In the genomic region with DNA sequence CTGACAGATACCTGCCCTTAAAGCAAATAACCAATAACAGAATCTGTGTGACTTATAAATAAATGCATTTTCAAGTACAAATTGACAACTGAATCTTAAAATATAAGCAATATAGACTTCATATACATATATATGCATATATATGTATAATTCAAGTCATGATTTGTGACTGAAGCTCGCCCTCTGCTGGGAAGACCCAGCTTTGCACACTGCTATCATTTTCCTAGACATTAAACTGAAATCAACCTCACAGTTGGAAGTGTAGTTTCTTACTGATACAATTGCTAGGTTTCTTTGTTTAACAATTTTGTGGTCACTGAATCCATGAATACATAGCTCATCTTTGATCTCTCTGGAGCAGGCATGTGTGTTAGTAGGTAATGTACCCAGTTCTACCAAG, we compare ENCODE assay signal across 10 mouse cellular contexts. TPM values are rescaled to one million over a fixed set of nuclear protein-coding genes. Genes with fewer than 3 reads are reported as not detected.
DNase-seq lines count a peak whose midpoint lies in the region; ATAC-seq and TF ChIP-seq lines count a peak whose summit lies in the region.
"Had no signal": no experiment of that assay in that cellular context is flagged by ENCODE, and none has a peak within 500 bp of the region (broad histone marks: within the 10 kb centered on the region; RNA-seq: fewer than 3 reads in every experiment).

No protein-coding gene starts in this region.

- no peak overlapping the region for H3K4me2 ChIP-seq in hindbrain, embryonic 13.5 days
- H3K4me2 ChIP-seq in liver, embryonic 14.5 days (ENCODE audit: low read depth) = no peak overlapping the region
- H3K4me2 ChIP-seq: embryonic facial prominence, embryonic 12.5 days had no signal

- no peaks in the 10 kb centered on the region for H3K36me3 ChIP-seq in hindbrain, embryonic 10.5 days
- no peaks in the 10 kb centered on the region for H3K36me3 ChIP-seq in hindbrain, embryonic 13.5 days
- no peaks in the 10 kb centered on the region for H3K36me3 ChIP-seq in liver, embryonic 14.5 days (replicated peaks; ENCODE audit: control insufficient read depth, insufficient read depth, low read depth)
- H3K36me3 ChIP-seq: embryonic facial prominence, embryonic 12.5 days had no signal

- WGBS in hindbrain, embryonic 10.5 days = 8% methylated on average over 1 of the region's 1 CpGs
- 3% methylated on average over 1 of the region's 1 CpGs for WGBS in hindbrain, embryonic 13.5 days
- 0% methylated on average over 1 of the region's 1 CpGs for WGBS in liver, embryonic 14.5 days (ENCODE audit: insufficient replicate concordance)

- no peak overlapping the region for H3K27ac ChIP-seq in hindbrain, embryonic 10.5 days
- no peak overlapping the region for H3K27ac ChIP-seq in hindbrain, embryonic 13.5 days
- no peak overlapping the region for H3K27ac ChIP-seq in liver, embryonic 14.5 days
- H3K27ac ChIP-seq: embryonic facial prominence, embryonic 12.5 days had no signal

- H3K9me3 ChIP-seq in hindbrain, embryonic 10.5 days = no peaks in the 10 kb centered on the region
- no peaks in the 10 kb centered on the region for H3K9me3 ChIP-seq in hindbrain, embryonic 13.5 days
- H3K9me3 ChIP-seq in liver, embryonic 14.5 days (ENCODE audit: control insufficient read depth, low read length) = no peaks in the 10 kb centered on the region
- H3K9me3 ChIP-seq: embryonic facial prominence, embryonic 12.5 days had no signal

- H3K27me3 ChIP-seq in hindbrain, embryonic 10.5 days (ENCODE audit: insufficient read depth, poor library complexity, severe bottlenecking) = peaks cover 8% of the 10 kb centered on the region; the same call in 1 of the 2 replicates
- H3K27me3 ChIP-seq in hindbrain, embryonic 13.5 days = 0 out of 2 replicates have a peak, but pooled peaks cover 3% of the 10 kb centered on the region
- H3K27me3 ChIP-seq in liver, embryonic 14.5 days (ENCODE audit: control insufficient read depth, insufficient read depth, low read length) = no peaks in the 10 kb centered on the region; the same call in 1 of the 2 replicates
- H3K27me3 ChIP-seq: embryonic facial prominence, embryonic 12.5 days had no signal

- H3K9ac ChIP-seq in hindbrain, embryonic 13.5 days = no peak overlapping the region
- no peak overlapping the region for H3K9ac ChIP-seq in liver, embryonic 14.5 days (replicated peaks)
- H3K9ac ChIP-seq: embryonic facial prominence, embryonic 12.5 days had no signal

- no peak for ATAC-seq in hindbrain, embryonic 13.5 days (ENCODE audit: low FRiP score)
- ATAC-seq in liver, embryonic 14.5 days (ENCODE audit: insufficient read depth) = no peak

- no peak overlapping the region for H3K4me3 ChIP-seq in hindbrain, embryonic 10.5 days
- no peak overlapping the region for H3K4me3 ChIP-seq in hindbrain, embryonic 13.5 days
- H3K4me3 ChIP-seq in liver, embryonic 14.5 days (ENCODE audit: insufficient read depth in 1 of 2, low read depth in 2 of 2, low read length in 2 of 2) = no peak overlapping the region
- H3K4me3 ChIP-seq: embryonic facial prominence, embryonic 12.5 days had no signal

- peaks cover 7% of the 10 kb centered on the region for H3K4me1 ChIP-seq in hindbrain, embryonic 10.5 days (replicated peaks)
- H3K4me1 ChIP-seq in hindbrain, embryonic 13.5 days (replicated peaks) = peaks cover 7% of the 10 kb centered on the region
- peaks cover 4 to 7% of the 10 kb centered on the region in 2 experiments; a peak in 3 of 4 replicates for H3K4me1 ChIP-seq in liver, embryonic 14.5 days (replicated peaks; ENCODE audit: control insufficient read depth in 2 of 2, insufficient read depth in 2 of 2, low read length in 1 of 2)
- H3K4me1 ChIP-seq: embryonic facial prominence, embryonic 12.5 days had no signal

- peak; percentile 39 for DNase-seq in hindbrain, embryonic 10.5 days (ENCODE audit: low spot score)
- peak; percentile 54 for DNase-seq in CD4-positive helper T cell, adult 2 months (ENCODE audit: low read depth, low spot score)
- DNase-seq in ZHBTc4 (ENCODE audit: low read depth, low spot score) = peak; percentile 22
- DNase-seq in forelimb bud, embryonic 11.5 days (ENCODE audit: low read depth, low spot score) = peak; percentile 40
- DNase-seq in liver, embryonic 14.5 days (ENCODE audit: low read depth in 3 of 3, low spot score in 3 of 3) = no peak
- peak; percentile 21 to 38 for DNase-seq in spleen, postnatal 14 days (ENCODE audit: low spot score in 2 of 2)
- DNase-seq in ovary, postnatal 36 days (ENCODE audit: low spot score) = no peak

- peak; percentile 59 for TF ChIP-seq CTCF in liver, embryonic 14.5 days (IDR thresholded peaks at IDR 0.05; ENCODE audit: low read depth)

- no peak for TF ChIP-seq EP300 in liver, embryonic 14.5 days (IDR thresholded peaks at IDR 0.05; ENCODE audit: low read depth)

RNA-seq across cellular contexts. Expression of a gene that starts 4.5 kb away (rescaled TPM):
- polyA plus RNA-seq in hindbrain, embryonic 10.5 days (2016; fragmentation: Nextera tagmentation; extraction: Ambion mirVana) = 0.20 and 0.41 TPM in 2 replicates
- polyA plus RNA-seq in hindbrain, embryonic 13.5 days (2015; fragmentation: Nextera tagmentation; extraction: Ambion mirVana) = 0.31 and 0.58 TPM in 2 replicates
- 0.08 and 0.14 TPM in 2 replicates for polyA plus RNA-seq in liver, embryonic 14.5 days (2012; rRNA removed)
- 0.05 and 0.24 TPM in 2 replicates for polyA plus RNA-seq in liver, embryonic 14.5 days (2014; fragmentation: Nextera tagmentation; extraction: Ambion mirVana)
- polyA plus RNA-seq: small intestine, adult 2 months had no signal

RNA-seq across cellular contexts. Expression of a gene that starts 4.7 kb away (rescaled TPM):
- polyA plus RNA-seq in hindbrain, embryonic 10.5 days (2016; fragmentation: Nextera tagmentation; extraction: Ambion mirVana) = 62.9 and 66.8 TPM in 2 replicates
- polyA plus RNA-seq in hindbrain, embryonic 13.5 days (2015; fragmentation: Nextera tagmentation; extraction: Ambion mirVana) = 63.1 and 68.4 TPM in 2 replicates
- 7.2 and 9.0 TPM in 2 replicates for polyA plus RNA-seq in liver, embryonic 14.5 days (2012; rRNA removed)
- 7.2 and 7.4 TPM in 2 replicates for polyA plus RNA-seq in liver, embryonic 14.5 days (2014; fragmentation: Nextera tagmentation; extraction: Ambion mirVana)

Comparison
In these comparisons a context has a peak if more than half of its experiments do, and no peak if none do; other contexts are left out.
1. DNase-seq: peak in hindbrain, embryonic 10.5 days (single experiment), CD4-positive helper T cell, adult 2 months (single experiment), ZHBTc4 (single experiment), forelimb bud, embryonic 11.5 days (single experiment) and spleen, postnatal 14 days (2 of 2); none in liver, embryonic 14.5 days (0 of 3) and ovary, postnatal 36 days (single experiment).